Mouse (Mus musculus) forebrain, embryonic 15.5 days (tissue): ENCODE data around the gene Nrn1. TPM values are rescaled to one million over a fixed set of nuclear protein-coding genes. Genes with fewer than 3 reads are reported as not detected.

Source experiments
- ATAC-seq: fragments of 200-750 bp; cut with Nextera tagmentation; replicated peaks from 2 replicates; pipeline ENCODE4 v1.8.0; 2017; ENCODE audit warnings: mild to moderate bottlenecking, moderate TSS enrichment, moderate library complexity
- H3K27ac ChIP-seq: fragments of 300-500 bp; sonication (generic); replicated peaks from 2 replicates; pipeline ENCODE4 v1.5.1; 2015; ENCODE audit warnings: mild to moderate bottlenecking, inconsistent platforms
- H3K27me3 ChIP-seq: fragments of 300-500 bp; sonication (generic); 2 replicates; pipeline ENCODE4 v1.6.1; 2015; ENCODE audit warnings: inconsistent platforms
- H3K36me3 ChIP-seq: fragments of 300-500 bp; sonication (generic); 2 replicates; pipeline ENCODE4 v1.6.1; 2015; ENCODE audit warnings: mild to moderate bottlenecking, inconsistent platforms
- H3K4me1 ChIP-seq: fragments of 300-500 bp; sonication (generic); 2 replicates; pipeline ENCODE4 v1.6.1; 2015; ENCODE audit warnings: inconsistent platforms
- H3K4me2 ChIP-seq: fragments of 300-500 bp; sonication (generic); replicated peaks from 2 replicates; pipeline ENCODE4 v1.6.1; 2015; ENCODE audit warnings: mild to moderate bottlenecking, inconsistent platforms
- H3K4me3 ChIP-seq: fragments of 300-500 bp; sonication (generic); 2 replicates; pipeline ENCODE4 v1.5.1; 2015; ENCODE audit warnings: mild to moderate bottlenecking, inconsistent platforms
- H3K9ac ChIP-seq: fragments of 300-500 bp; sonication (generic); replicated peaks from 2 replicates; pipeline ENCODE4 v1.6.1; 2015; ENCODE audit warnings: mild to moderate bottlenecking, inconsistent platforms
- H3K9me3 ChIP-seq: fragments of 300-500 bp; sonication (generic); 2 replicates; pipeline ENCODE4 v1.6.1; 2016; ENCODE audit warnings: inconsistent platforms
- WGBS: fragments of 180-500 bp; shearing (Covaris S2); methylation state at CpG from one replicate; pipeline ENCODE4 v1.1.7; 2015; ENCODE audit warnings: mixed read lengths; 5-methylcytosine and 5-hydroxymethylcytosine counted together
- polyA plus RNA-seq: library from polyadenylated mRNA; unstranded; fragments of >200 nt; fragmentation: Nextera tagmentation; extraction: Ambion mirVana; gene quantifications from 2 replicates; pipeline ENCODE4 v1.2.1, GENCODE M21; 2015

The Nrn1 gene
- polyA plus RNA-seq, 1 experiment from 2014 or later, result 50.4 TPM

DNA sequence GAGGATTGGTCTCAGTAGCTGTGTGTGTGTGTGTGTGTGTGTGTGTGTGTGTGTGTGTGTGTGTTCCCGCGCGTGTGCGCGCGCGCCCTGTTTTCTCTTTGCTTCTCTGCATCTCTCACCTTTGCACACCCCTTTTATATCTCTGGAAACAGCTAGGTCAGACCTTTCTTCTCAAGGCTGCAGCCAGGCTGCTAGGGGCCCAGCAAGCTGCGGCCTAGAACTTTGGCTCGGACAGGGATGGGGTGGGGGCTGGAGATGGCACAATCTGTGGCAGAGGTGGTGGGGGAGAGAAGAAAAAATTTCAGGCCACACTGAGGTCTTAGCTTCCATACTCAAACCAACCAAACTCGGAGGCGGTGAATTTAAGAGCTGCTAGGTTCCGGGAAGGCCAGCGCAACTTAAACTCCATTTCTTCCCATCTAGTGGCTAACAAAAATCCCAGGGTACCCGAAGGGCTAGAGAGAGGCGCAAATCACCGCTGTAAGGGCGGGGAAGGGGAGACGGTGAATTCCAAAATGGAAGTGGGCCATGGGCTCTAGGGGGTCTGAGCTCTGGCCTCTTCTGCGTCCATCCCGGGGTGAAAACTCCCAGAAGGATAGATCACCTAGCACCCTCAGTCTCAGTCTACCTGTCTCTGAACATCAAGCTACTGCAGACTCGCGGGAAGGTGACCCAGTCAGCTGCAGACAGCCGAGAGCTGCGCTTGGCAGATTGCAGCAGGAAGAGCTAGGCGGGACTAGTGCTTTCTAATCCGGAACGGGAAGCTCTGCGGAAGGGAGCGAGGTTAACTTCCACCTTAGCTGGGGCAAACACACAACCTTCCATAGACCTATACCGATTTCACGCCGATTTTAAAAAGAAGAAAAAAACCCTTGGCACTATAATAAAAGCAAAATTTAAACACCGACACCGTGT lies 3.7 kb downstream of the Nrn1 start:
- Histone ChIP-seq H3K27me3 (peaks cover 11% of the 10 kb centered on the region), H3K9ac (peak overlapping the region; percentile 61), H3K27ac (peak overlapping the region; percentile 95), H3K36me3 (no peaks in the 10 kb centered on the region), H3K4me2 (peak overlapping the region; percentile 60), H3K4me3 (peak overlapping the region; percentile 57), H3K4me1 (peaks cover 38% of the 10 kb centered on the region), H3K9me3 (no peaks in the 10 kb centered on the region)
- no peak for ATAC-seq
- WGBS, result 3% methylated on average over 34 of the region's 34 CpGs

GRCm38 (mm10) chr13:36730341-36730761 lies 4.6 kb downstream of the Nrn1 start:
- Histone ChIP-seq H3K27ac (peak overlapping the region; percentile 98), H3K9me3 (no peaks in the 10 kb centered on the region), H3K4me3 (peak overlapping the region; percentile 57), H3K4me2 (peak overlapping the region; percentile 60), H3K9ac (peak overlapping the region; percentile 61), H3K4me1 (peaks cover 37% of the 10 kb centered on the region), H3K27me3 (peaks cover 11% of the 10 kb centered on the region), H3K36me3 (no peaks in the 10 kb centered on the region)
- no peak for ATAC-seq
- WGBS, result 15% methylated on average over 14 of the region's 14 CpGs

DNA sequence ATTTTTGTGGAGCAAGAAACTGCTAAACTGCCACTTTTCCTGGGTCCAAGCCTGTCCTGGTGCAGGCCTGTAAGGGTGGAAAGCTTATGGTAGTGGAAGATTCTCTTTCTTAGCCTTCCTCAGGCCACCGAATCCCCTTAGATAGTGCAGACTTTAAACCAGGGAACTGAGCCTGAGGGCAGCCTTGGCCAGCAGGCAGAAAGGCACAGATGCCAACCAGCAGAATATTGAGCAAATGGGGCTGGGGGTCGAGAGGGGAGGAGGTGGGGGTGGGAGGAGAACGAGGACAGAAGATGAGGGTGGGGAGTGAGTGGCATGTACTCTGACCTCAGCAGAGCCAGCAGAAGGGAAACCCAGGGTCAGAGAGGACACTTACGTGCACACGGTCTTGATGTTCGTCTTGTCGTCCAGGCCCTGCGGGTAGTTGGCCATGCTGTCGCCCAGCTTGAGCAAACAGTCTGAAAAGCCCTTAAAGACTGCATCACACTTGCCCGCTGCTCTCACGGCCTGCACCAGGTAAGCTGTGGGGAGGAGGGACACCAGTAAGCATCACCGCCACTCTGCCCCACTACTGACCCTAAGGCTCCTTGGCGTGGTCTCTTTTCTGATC lies 5.1 kb downstream of the Nrn1 start:
- H3K36me3 ChIP-seq, result no peaks in the 10 kb centered on the region
- no peak for ATAC-seq
- no peaks in the 10 kb centered on the region for H3K9me3 ChIP-seq
- 6% methylated on average over 13 of the region's 13 CpGs for WGBS
- H3K9ac ChIP-seq, result peak overlapping the region; percentile 61
- H3K27me3 ChIP-seq, result peaks cover 14% of the 10 kb centered on the region
- H3K4me1 ChIP-seq, result peaks cover 42% of the 10 kb centered on the region
- peak overlapping the region; percentile 98 for H3K27ac ChIP-seq
- peak overlapping the region; percentile 57 for H3K4me3 ChIP-seq
- H3K4me2 ChIP-seq, result peak overlapping the region; percentile 60

DNA sequence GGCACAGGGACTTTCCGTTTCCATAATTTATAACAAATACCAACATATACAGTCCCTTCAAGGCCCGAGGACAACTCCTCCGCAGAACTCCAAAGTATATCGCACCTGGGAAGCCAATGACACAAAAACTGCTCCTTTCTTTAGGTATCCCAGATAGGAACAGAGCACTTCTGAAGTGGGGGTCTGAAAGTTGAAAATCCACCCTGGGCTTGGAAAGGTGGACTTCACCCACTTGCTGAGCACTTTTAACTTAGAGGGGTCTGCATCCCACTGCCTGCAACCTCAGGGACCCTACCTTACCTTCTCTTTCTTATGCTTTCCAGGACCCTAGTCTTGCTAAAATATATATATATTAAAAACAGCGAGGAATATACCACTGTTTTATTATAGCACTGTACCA lies 6.4 kb downstream of the Nrn1 start:
- no peak for ATAC-seq
- H3K4me3 ChIP-seq, result peak overlapping the region; percentile 27
- peak overlapping the region; percentile 60 for H3K4me2 ChIP-seq
- H3K4me1 ChIP-seq, result peaks cover 55% of the 10 kb centered on the region
- WGBS, result 14% methylated on average over 5 of the region's 5 CpGs
- peaks cover 17% of the 10 kb centered on the region for H3K27me3 ChIP-seq
- no peak overlapping the region for H3K9ac ChIP-seq
- H3K9me3 ChIP-seq, result no peaks in the 10 kb centered on the region
- no peaks in the 10 kb centered on the region for H3K36me3 ChIP-seq
- peak overlapping the region; percentile 98 for H3K27ac ChIP-seq

DNA sequence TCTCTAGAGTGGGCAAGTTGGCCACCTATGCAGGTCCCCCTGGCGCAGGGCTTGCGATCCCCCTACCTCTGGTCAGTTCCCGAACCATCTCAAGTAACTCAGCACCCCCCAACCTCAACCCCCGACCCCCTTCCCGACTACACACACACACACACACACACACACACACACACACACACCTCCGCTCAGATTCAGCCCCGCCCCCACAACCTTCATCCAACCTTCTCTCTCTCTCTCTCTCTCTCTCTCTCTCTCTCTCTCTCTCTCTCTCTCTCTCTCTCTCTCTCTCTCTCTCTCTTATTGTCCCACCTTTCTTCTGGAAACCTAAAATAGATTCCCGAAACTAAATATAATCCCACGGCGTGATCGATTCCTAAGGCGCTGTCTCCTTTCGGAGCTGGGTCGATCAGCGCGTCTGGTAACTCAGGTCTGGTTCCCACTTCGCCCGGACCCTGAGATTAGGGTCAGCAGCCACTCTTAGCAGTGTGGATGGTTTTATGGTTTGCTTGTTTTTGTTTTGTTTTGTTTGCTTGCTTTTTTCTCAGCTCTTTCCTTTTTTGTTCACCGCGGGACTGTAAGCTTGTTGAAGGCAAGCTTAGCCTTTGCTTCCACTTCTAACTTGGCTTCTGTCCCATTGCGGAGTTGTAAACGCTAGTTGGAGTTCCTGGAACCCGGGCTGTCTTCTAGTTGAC lies 7.0 kb downstream of the Nrn1 start:
- H3K27me3 ChIP-seq, result peaks cover 22% of the 10 kb centered on the region
- H3K4me1 ChIP-seq, result peaks cover 61% of the 10 kb centered on the region
- peak overlapping the region; percentile 56 for H3K9ac ChIP-seq
- H3K27ac ChIP-seq, result peak overlapping the region; percentile 98
- WGBS, result 6% methylated on average over 21 of the region's 23 CpGs
- no peak for ATAC-seq
- H3K4me2 ChIP-seq, result peak overlapping the region; percentile 60
- peak overlapping the region; percentile 41 for H3K4me3 ChIP-seq
- H3K9me3 ChIP-seq, result no peaks in the 10 kb centered on the region
- H3K36me3 ChIP-seq, result no peaks in the 10 kb centered on the region

DNA sequence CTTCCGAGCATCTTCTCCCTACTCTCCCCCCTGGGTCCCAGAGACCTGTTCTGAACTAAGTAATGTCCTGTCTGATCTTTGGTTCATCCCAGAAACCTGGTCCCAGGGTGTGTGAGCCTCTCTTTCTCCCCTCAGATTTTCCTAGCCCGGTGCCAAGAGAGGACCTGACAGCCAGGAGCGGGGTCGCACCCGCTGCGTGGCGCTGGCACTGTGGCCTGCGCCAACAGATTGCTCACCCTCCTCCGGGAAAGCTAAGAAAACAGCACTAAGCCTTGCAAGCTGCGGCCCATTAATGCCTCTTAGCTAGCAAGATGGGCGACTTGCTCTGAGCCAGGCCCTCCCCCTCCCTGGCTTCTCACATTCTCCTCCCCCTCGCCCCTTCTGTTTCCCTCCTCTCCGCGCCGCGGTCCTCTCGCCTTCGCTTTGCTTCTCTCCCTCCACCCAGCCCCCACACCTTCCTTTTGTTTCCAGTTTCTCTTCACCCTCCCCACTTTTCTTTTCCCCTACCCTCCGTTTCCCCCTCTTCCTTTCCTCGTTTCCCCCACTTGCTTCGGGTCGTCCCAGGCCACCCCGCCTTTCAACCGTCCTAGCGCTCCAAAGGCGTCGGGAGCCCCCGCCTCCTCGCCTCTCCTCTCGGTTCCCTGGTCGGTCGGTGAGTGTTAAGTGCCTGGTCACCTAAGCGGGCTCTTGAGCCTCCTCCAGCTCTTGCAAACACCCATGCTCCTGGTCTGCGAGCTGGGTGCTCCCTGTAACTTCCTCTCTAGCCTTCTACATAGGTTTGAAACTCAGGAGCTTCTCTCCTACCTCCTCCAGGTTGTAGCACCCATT lies 7.8 kb downstream of the Nrn1 start:
- peak overlapping the region; percentile 60 for H3K4me2 ChIP-seq
- H3K27ac ChIP-seq, result peak overlapping the region; percentile 98
- H3K27me3 ChIP-seq, result peaks cover 29% of the 10 kb centered on the region
- peak; percentile 76 for ATAC-seq
- peak overlapping the region; percentile 41 for H3K4me3 ChIP-seq
- no peaks in the 10 kb centered on the region for H3K36me3 ChIP-seq
- H3K9me3 ChIP-seq, result no peaks in the 10 kb centered on the region
- peaks cover 62% of the 10 kb centered on the region for H3K4me1 ChIP-seq
- H3K9ac ChIP-seq, result peak overlapping the region; percentile 56
- under 1% methylated on average over 34 of the region's 34 CpGs for WGBS

- Histone ChIP-seq H3K36me3 (no peaks in the 10 kb centered on the region), H3K4me1 (peaks cover 58% of the 10 kb centered on the region), H3K27ac (peak overlapping the region; percentile 98), H3K9ac (peak overlapping the region; percentile 56), H3K9me3 (no peaks in the 10 kb centered on the region), H3K27me3 (peaks cover 35% of the 10 kb centered on the region), H3K4me3 (peak overlapping the region; percentile 41), H3K4me2 (peak overlapping the region; percentile 60)
- no peak for ATAC-seq
- WGBS, result 0% methylated on average over 24 of the region's 24 CpGs
Measured at GRCm38 (mm10) chr13:36726551-36726950, 8.4 kb downstream of the Nrn1 start.

DNA sequence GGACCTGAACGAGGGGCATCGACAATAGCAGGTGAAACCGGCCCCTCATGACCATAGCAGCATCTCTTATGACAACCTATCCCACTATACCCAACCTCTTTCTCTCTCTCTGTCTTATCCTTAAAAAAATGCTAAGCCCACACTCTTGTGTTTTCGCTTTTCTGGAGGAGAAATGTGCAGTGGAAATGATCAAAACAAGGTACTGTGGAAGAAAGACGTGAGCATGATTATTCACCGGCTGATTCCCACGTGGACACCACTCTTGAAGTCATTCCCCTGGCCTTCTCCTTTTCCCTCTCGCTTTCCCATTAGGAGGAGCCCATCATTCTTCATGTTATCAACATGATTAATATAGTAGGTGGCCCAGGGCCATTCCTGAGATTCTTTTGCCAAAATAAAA lies 9.1 kb downstream of the Nrn1 start:
- Histone ChIP-seq H3K9ac (0 out of 2 replicates have a peak overlapping the region, but pooled peaks have one; percentile 16), H3K27me3 (peaks cover 35% of the 10 kb centered on the region)
- WGBS, result 8% methylated on average over 8 of the region's 8 CpGs

GRCm38 (mm10) chr13:36724533-36725470 lies 10.1 kb downstream of the Nrn1 start:
- H3K4me1 ChIP-seq, result peaks cover 53% of the 10 kb centered on the region
- H3K27me3 ChIP-seq, result peaks cover 35% of the 10 kb centered on the region
- ATAC-seq, result peak; percentile 73
- peak overlapping the region; percentile 28 for H3K4me3 ChIP-seq
- no peaks in the 10 kb centered on the region for H3K36me3 ChIP-seq
- H3K27ac ChIP-seq, result peak overlapping the region; percentile 87
- peak overlapping the region; percentile 40 for H3K4me2 ChIP-seq
- no peaks in the 10 kb centered on the region for H3K9me3 ChIP-seq
- 3% methylated on average over 40 of the region's 40 CpGs for WGBS
- H3K9ac ChIP-seq, result peak overlapping the region; percentile 29

More for the DNA sequence above, 9.1 kb downstream of the Nrn1 start:
- Histone ChIP-seq H3K9me3 (no peaks in the 10 kb centered on the region), H3K36me3 (no peaks in the 10 kb centered on the region), H3K27ac (peak overlapping the region; percentile 98), H3K4me2 (peak overlapping the region; percentile 60), H3K4me1 (peaks cover 58% of the 10 kb centered on the region), H3K4me3 (no peak overlapping the region)
- ATAC-seq, result no peak

GRCm38 (mm10) chr13:36723726-36724300 lies 11.1 kb downstream of the Nrn1 start:
- Histone ChIP-seq H3K4me2 (peak overlapping the region; percentile 40), H3K9ac (peak overlapping the region; percentile 29), H3K27ac (peak overlapping the region; percentile 87), H3K27me3 (peaks cover 31% of the 10 kb centered on the region), H3K4me3 (peak overlapping the region; percentile 28), H3K4me1 (peaks cover 47% of the 10 kb centered on the region), H3K36me3 (no peaks in the 10 kb centered on the region), H3K9me3 (no peaks in the 10 kb centered on the region)
- 0 out of 2 replicates have a peak, but pooled peaks have one; percentile 4 for ATAC-seq
- WGBS, result 3% methylated on average over 15 of the region's 15 CpGs
